Mouse (Mus musculus) natural killer cell, adult 2 months (primary cell): ENCODE results near the gene Hoxb3.

Source experiments
- DNase-seq, 2 experiments: peaks; one replicate each; pipeline ENCODE4 v3.0.0; 2022; ENCODE audit warnings: low spot score in 2 of 2

Gene Hoxb3

DNA sequence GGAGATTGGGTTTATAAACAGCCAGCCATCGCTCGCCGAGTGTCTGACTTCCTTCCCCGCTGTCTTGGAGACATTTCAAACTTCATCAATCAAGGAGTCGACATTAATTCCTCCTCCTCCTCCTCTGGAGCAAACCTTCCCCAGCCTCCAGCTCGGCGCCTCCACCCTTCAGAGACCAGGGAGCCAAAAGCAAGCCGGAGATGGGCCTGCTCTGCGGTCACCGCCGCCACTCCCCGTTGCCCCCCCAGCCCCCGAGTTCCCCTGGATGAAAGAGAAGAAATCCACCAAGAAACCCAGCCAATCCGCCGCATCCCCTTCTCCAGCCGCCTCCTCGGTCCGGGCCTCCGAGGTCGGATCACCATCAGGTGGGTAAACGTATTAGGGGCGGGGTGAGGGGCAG is 28.7 kb downstream of the Hoxb3 start:
- DNase-seq: no peak

DNA sequence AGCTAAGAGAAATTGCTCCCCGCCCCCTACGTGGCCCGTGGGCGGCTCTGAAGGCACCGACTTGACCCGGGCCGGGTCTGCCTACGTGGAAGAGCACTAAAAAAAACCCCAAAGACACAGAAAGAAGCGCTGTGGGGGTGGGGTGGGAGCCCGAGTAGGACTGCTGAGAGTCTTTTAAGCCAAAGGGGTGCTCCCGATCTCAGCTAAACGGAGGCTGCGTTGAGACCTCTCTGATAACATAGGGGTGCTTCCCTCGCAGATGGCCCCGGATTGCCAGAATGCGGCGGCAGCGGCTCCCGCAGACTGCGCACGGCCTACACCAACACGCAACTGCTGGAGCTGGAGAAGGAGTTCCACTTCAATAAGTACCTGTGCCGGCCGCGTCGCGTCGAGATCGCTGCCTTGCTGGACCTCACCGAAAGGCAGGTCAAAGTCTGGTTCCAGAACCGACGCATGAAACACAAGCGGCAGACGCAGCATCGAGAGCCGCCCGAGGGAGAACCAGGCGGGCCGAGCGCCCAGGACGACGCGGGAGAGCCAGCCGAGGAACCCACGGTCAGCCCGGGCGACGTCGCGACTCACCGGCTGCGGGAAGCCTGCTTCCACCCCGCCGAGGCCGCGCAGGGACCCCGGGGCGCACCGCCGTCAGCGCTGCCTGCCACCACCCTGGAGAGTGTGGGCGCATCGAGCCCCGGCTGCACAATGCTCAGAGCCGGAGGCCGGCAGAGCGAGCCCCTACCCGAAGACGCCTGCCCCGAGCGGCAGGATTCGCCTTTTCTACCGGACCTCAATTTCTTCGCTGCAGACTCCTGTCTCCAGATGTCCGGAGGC is 29.8 kb downstream of the Hoxb3 start:
- DNase-seq: peak in 1 of 2 experiments; percentile 14

DNA sequence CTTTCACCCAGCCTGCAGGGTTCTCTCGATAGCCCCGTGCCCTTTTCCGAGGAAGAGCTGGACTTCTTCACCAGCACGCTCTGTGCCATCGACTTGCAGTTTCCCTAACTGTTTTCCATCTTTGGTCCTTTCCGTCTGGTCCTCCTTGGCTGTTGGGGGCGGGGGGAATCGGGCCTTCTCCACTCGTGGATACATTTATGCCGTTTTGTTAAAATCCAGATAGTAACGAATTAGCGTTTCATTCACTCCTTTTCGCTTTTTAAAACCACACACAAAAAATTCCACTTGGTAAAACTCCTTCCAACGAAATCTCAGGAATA is 30.4 kb downstream of the Hoxb3 start:
- DNase-seq: no peak

DNA sequence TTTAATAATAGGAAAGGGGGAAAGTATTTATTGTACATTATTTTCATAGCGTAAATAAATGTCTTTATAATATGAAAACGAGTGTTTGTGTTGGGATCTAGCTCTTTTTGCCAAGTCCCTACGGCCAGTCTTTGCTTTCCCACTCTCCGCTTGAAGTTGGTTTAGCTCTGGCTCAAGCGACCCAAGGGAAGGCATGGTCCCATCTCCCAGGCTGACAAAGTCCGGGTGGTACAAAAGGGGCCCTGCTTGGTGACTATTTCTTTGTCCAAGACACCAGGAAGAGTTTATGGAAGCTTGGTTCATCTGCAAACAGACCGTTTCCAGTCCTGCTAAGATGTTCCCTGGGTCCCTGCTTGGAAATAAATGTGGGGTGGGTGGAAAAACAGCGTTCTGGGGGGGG is 30.8 kb downstream of the Hoxb3 start:
- DNase-seq: no peak

DNA sequence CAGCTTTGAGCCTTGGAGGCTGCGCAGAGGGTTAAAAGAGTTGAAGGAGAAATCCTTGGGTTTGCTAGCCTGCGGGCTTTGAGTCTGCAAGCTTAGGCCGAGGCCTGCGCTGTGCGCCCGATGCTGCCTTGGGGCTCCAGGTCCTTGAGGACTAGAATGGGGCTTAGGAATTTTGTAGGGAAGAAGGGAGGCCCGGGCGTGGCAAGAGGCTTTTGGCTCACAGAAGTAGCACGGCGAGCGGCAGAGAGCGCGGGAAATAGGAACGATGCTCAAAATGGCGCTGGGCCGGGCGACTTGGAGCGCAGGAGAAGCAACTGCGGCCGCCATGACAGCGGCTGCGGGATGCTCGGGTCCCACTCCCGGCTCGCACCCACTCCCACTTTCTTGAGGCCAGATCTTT is 31.2 kb downstream of the Hoxb3 start:
- no peak for DNase-seq

DNA sequence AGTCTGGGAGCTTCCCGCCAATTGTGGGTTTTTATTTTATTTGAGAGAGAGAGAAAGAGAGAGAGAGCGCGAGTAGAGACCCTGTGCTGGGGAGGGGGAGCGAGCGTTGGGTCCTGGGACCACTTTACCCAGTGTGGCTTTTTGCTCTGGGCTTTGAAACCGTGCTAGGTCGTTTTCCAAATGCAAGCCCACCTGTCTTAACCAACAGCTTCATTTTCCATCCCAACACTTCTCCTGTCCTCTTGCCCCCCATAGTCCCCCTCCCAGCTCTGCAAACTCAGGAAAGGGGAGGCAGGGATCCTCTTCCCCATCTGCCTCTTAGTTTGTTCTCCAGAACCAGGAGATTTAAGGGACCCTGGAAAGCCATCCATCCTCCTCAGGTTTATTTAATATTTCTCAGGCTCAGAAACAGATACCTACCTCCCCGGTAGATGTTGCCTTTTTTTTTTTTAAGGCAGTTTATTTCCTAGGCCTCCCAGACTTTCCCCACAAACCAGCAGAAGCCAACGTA is 31.7 kb downstream of the Hoxb3 start:
- no peak for DNase-seq

DNA sequence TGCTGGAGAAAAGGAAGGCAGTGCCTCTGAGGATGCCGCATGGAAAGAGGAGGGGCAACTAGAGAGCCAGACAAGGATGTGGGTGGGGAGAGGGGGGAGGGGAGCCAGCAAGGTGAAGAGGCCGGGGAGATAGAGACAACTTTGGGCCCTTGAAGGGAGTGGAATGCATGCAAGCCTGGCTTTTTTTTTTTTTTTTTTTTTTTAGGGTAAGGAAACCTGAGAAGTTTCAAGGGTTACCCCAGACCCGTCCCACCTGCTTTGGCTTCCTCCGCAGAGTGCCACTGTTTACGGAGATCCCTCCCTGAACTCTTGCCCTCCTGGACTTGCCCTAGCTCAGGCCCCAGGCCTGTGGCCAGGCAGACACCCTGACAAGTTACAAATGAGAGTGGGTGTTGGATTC is 40.7 kb downstream of the Hoxb3 start:
- no peak for DNase-seq

DNA sequence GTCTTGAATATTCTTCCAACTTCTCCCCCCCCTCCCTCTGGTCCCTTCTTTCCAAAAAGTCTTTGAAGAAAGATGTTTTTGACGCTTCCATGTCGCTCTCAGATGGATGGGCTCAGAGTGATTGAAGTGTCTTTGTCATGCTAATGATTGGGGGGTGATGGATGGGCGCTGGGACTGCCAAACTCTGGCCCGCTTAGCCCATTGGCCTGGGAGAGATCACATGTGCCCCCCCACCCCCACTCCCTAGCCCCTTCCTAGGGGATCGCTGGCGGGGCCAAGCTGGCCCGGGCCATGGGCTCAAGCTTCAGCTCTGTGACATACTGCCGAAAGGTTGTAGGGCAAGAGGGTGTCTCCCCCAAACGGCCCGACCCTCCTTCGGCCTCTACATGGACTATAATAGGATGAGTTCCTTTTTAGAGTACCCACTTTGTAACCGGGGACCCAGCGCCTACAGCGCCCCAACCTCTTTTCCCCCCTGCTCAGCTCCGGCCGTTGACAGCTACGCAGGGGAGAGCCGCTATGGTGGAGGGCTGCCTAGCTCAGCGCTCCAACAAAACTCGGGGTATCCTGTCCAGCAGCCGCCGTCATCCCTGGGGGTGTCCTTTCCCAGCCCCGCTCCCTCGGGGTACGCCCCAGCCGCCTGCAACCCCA is 42.4 kb downstream of the Hoxb3 start, which contains the start of gene Hoxb1:
Gene Hoxb1 (plus strand): TSS at position 312 of the 651 bp plus-strand sequence.
- no peak for DNase-seq

DNA sequence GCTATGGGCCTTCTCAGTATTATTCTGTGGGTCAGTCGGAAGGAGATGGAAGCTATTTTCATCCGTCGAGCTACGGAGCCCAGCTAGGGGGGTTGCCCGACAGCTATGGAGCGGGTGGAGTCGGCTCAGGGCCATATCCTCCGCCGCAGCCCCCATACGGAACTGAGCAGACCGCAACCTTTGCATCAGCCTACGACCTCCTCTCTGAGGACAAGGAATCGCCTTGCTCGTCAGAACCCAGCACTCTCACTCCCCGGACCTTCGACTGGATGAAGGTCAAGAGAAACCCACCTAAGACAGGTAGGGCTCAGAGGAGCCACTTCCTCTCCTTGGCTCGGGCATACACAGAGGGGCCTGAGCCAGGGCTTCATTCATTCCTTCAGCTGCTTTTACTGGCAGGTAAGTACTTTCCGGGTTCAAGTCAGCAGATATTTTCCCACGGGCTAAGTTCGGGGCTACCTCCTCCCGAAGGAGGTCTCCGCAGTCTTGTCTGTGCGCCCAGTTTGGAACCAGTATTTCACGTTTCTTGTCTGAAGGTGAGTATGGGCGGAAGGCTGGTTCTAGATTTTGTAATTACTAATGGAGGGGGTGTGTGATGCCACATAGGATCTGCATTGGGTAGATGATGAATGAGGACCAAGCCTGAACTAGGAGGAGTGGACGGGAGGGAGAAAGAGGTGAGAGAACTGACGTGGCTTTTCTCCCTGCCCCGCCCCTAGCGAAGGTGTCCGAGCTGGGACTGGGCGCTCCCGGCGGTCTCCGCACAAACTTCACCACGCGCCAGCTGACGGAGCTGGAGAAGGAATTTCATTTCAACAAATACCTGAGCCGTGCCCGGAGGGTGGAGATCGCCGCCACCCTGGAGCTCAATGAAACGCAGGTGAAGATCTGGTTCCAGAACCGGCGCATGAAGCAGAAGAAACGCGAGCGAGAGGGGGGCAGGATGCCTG is 43.2 kb downstream of the Hoxb3 start:
- no peak for DNase-seq

DNA sequence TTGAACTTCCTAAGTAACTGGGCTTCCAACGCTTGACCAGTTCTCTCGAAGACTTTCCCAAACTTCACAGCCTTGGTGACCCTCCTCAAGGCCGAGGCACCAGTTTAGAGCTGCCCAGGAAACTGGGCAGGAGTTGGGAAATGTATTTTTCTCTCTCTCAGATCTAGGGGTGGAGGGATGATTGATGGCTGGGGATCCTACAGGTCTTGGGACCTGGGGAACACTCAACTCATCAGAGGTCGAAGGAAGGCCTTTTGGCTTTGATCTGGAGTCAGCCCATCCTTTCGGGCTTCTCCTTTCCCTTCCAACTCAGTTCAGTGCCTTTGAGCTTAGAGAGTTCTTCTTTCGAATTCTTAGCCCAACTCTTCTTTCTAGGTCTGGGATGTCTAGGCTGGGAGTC is 44.0 kb downstream of the Hoxb3 start:
- DNase-seq: no peak

DNA sequence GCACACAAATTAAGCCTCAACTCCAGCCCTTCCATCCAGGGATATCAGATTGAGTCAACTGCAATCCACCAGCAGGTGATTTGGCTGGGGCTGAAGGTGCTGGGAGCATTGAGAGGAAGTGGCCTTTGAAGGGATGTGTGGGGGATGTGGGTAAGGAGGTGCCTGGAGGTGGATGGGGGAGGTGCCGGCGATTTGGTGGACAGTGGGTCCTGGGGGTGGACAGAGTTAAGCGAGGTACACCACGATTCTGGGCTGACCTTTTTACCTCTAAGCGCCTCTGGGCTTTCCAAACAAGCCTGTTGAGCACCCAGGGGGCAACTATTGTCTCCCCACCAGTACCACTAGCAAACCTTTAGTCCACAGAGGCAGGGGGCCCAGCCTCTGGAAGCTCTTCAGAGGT is 45.6 kb downstream of the Hoxb3 start:
- no peak for DNase-seq

DNA sequence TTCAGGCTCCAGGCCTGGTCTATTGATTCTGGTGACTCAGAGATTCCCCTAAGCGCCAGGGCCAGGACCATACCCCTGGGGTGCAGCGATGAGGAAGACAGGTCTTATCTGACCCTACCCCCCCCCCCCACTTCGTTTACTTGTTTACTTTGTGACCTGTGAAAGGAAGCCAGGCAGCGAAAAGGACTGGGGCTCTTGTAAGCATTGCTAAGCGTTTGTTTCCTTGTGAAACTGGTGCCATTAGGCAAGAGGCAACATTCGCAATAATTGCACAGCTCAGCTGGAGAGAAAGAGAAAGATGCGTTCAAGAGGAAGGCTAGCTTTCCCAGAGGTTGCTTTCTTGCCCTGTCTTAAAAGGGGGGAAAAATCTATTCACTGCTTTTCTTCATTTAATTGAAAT is 46.0 kb downstream of the Hoxb3 start:
- DNase-seq: no peak

DNA sequence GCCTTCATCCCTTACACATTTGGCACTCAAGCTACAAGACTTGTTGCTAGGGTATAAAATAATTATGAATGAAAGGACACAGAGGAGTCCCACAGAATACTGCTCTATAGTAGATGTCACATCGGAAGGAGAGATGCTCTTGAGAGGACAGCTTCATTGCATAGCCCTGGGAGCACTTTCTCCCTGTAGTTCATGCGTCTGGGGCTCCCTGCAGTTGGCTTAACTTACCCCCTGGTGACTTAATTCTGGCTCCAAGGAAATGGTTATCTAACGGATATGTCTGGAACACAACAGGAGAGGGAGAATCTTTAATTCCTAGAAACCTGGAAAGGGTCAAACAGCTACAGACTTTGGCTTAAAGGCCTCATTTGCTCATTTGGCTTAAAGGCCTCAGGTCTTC is 48.6 kb downstream of the Hoxb3 start:
- DNase-seq: no peak

DNA sequence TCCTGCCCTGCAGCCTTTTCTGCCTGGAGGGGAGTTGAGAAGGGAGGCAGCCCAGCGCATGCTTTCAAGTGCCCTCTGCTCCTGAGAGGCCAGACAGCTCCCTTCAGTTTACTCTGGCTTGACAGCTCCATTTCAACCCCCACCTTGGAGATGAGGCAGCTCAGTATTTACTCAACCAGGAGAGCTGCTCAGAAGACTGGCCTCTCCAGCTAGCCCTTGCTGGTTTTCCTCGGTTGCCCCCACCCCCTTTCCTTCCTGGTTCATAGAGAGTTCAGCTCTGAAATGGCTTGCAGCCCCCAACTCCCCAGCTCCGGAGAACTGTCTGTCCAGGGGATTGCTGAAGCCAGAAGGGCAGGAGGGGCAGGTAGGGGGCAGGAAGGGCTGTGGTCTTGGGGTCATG is 49.4 kb downstream of the Hoxb3 start:
- DNase-seq: no peak

DNA sequence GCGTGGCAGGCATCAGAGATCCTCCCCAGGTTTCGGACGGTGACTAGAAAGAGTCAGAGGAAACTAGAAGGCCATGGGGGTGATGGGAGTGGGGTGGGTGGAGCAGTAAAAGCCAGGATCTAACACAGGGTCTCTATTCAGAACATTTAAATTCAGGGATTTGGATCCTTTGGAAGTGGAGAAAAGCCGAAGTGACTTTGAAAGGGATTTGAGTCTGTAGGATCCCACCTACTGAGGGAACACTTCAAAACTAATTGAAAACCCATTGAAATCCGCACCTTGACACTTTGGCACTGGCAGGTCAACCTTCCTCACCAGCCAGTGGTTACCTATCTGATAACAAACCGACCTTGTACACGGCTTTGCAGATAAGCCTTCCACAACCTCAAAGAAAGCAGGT is 51.7 kb downstream of the Hoxb3 start:
- DNase-seq: no peak

DNA sequence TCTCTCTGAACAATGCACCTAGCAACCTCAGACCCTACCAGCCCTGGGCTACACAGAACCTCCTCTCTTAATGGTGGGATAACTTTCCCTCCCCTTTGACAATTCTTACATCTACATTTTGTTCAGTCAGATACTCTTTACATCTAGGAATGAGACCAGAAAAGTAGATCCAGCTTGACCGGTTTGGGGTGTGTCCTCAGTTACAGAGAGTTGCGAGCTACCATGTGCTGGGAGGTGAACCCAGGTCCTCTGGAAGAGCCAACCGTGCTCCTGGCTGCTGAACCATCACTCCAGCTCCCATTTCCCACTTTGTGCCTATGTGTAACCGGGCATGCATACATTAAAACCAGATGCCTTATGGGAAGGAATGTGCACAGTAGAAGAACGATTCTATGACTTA is 60.3 kb downstream of the Hoxb3 start:
- DNase-seq: no peak

DNA sequence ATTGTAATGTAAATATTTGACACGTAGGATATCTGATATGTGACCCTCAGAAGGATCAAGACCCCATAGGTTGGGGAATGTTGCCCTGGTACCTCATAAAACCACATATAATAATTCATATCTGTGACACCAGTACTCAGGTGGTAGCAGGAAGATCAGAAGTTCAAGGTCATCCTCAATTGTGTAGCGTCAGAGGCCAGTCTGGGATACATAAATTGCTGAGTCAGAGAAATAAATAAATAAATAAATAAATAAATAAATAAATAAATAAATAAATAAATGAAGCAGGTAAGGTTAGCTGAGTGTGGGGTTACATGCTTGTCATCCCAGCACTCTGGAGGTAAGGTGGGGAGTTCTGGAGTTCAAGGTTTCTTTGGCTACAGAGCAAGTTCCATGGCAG is 64.5 kb downstream of the Hoxb3 start:
- DNase-seq: no peak

DNA sequence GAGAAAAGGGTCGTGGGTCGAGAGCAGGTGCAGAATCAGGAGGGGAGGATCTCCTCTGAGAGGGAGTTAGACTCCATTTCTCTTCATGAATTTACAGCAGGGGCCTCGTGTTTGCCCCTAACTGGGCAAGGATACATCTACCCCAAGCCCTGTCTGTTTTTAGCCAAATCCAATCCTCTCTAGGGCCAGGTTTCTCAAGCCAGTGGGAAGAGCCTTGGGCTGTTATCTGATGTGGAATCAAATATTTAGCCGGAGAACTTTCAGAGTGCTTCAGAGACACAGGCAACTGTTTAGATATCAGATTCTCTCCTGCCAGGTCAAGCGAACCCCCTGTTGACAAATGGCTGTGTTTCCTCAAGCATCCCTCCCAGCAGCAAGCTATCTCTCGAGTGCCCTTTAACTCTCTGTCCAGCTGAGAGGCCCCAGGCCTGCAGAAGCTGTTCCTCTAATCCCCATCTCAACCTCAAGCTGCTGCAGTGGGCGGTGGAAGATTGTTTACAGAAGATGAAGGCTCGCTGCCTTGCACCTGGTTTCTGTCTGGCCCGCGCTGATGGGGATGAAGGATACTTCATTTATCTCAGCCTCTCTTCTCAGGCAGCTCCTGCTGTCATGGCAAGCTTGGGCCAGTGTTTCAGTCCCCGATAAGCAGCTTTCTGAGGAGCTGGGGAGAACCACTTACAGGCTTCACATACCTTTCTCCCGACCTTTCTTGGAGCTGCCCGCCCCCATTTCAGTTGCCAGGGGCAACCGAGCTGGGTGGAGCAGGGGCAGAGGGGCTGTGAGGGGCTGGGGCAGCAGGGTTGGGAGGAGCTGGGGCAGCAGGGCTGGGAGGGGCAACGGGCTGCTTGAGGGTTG is 73.9 kb downstream of the Hoxb3 start:
- DNase-seq: no peak
